Mouse (Mus musculus) layer of hippocampus, adult 8-10 months (tissue): ENCODE measurements around the gene Pou6f2. TPM values are rescaled to one million over a fixed set of nuclear protein-coding genes. Genes with fewer than 3 reads are reported as not detected.

Source experiments
- DNase-seq, 2 experiments: peaks; one replicate each; pipeline ENCODE4 v3.0.0; 2022; ENCODE audit warnings: low spot score in 2 of 2
- total RNA-seq, 4 experiments: library from RNA; stranded (reverse); gene quantifications; 2 replicates each; pipeline ENCODE4 v1.2.4; 2022

Gene Pou6f2
- total RNA-seq = 1 to 10 TPM in 3 of 4 experiments, under 1 TPM in 1; 0.91 to 2.9 (median 2.0) TPM

DNA sequence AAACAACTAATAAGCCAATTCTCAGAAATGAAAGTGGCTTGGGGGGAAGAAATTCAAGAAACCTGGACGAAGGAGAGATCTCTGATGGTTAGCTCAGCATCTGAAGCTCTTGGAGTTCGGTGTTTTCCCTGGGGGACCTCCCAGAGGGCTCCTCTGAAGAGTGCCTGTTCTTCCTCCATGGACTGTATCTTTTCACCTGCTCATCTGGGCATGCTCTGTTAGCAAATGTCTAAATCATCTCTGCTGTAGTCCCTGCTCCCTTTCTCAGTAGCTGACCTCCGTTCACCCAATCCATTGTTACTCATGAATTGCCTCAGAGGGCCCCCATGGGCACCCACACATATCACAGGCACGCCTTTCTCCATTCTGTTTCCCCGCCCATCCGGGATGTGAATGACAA is at the start of gene Pou6f2:
Pou6f2 (minus strand) TSS at position 101 of the 400 bp plus-strand sequence.
- DNase-seq = no peak

DNA sequence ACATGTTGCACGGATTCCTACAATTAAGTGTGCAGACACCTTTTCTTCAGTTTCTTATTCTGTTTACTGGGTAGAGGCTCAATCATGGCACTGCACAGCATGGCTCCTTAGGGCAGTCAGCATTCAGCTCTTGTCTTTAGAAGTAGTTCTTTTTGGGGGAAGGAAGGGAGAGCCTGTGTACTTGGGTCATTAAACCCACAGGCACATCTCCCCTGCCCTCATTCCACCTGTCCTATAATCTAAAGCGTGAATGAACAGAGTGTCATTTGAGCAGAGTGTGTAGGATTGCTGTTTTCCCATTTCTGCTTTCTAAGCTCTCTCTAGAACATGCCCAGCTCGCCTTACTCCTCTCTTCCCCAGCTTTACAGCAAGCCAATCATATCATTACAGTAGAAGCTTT is 42.4 kb upstream of the Pou6f2 start:
- no peak for DNase-seq

DNA sequence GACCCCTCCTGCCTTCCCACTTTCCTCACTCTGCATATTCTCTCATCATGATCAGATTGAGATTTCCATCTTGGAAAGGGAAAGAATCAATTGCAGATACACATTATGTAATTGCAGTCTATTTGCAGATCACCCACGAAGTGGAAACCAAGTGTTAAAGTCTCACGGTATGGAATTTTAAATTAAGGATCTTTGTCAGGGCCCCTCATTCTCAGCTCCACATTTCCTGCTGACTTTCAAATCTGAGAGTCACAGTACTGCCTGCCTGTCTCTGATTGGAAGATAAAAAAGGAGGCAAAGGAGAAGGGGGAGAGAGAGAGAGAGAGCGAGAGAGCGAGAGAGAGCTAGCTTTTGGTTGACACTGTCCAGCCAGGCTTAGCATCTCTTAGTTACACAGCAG is 9.8 kb downstream of the Pou6f2 start:
- DNase-seq = no peak

DNA sequence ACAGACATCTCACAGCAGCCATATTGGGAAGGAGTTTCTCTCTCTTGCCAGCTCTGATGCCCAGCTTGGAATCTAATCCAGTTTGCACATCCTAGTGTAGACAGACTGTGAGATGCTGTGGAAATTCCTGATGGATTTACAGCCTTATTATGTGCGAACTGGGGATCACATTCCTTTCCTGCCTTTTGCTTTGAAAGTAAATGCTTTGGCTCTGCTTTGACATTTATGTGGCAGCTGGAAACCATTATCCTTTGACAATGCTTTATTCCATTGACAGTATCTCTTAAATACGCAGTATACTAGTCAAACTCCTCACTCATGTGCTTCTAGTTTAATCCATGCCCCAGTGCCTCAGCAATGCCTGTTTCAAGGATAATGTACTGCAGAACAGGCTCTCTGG is 34.1 kb downstream of the Pou6f2 start:
- DNase-seq = no peak

DNA sequence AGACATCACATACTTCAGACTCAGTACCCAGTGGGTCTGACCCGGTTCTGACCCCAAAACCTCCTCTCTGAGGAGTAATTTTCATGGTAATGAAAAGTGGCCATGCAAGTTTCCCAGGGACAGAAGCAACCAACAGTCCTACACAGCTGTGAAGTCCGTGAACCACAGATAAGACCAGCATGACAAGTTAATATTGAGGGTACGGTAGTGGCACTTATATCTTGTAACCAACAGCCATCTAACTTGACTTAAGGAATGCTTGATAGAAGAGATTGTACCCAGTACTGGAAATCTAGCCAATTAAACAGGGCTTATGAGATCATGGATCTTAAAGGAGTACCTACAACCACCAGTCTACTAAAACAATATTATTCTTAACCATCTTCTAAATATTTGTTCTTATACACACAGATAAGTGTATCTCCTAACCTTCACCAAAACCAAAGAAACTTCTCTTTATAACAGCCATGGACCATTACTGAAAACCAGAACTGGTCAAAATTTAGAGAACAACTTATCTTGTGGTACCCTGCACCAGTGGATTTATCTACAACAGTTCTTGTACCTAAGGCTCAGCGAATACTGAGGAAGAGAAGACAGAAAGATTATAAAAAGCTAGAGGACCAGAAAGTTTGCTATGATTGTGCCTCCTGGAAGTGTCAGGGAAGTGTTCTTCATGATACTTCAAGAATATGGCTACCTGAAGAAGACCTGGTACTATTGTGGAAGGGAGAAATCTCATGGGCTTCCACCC is 52.7 kb downstream of the Pou6f2 start:
- no peak for DNase-seq

DNA sequence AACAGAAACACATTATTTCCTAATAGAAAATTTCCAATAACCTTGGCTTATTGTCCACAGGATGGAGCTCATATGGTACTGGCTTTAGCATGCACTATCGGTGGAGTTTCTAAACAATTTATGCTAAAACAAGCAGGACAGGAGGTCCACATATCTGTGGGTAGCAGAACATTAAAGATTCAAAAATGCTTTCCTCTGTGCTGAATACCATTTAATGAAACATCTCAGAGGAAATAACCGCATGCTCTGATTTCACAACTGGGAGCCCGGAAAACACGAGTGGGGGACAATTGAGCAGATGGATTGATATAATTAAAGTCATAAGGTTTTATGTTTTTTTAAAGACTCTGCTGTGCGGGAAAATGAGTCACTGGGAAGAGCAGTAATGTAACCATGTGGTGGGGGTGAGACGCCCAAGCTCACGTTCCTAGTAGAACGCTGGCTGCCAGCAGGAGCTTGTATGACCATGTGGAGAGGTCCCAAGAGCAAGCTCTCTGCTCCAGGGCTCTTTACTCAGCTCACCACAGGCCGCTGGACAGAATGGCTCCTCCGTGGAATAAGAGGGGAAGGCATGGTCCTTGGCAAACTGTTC is 58.5 kb downstream of the Pou6f2 start:
- peak in 1 of 2 experiments; percentile 6 for DNase-seq

DNA sequence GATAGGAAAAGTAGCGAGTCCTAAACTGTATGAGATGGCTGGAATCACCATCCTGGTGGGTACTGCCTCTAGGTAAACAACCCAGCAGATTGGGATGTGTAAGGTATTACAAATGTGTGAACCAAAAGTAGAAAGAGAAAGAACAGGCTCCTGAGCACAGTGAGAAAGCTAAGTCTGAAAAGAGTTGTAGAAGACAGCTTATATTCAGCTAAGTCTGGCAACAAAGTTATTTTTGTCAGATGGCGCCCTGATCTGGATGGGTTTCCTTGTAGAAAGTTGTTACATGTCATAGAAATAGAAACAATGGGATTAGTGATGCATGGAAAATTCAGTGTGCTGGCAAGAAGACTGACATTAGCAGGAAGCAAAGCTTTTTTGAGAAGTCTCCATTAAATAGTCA is 59.5 kb downstream of the Pou6f2 start:
- peak in 1 of 2 experiments; percentile 7 for DNase-seq

DNA sequence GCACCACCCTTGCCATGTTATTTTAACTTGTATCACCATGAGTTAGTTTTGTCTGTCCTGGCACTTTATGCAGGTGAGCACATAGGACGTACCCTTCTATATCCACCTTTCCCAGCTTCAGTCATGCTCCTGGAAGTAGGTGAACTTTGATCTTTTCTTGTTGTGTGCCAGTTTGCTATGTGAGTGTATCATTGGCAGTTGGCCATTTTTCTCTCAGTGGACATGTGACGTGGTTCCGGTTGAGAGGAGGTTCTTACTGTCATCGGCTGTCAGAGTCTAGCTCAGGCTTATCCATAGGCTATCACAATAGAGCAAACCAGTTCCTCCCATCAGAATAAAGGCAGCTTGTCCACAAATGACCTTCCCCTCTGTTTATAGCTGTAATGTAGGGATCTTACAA is 63.5 kb downstream of the Pou6f2 start:
- DNase-seq = no peak

DNA sequence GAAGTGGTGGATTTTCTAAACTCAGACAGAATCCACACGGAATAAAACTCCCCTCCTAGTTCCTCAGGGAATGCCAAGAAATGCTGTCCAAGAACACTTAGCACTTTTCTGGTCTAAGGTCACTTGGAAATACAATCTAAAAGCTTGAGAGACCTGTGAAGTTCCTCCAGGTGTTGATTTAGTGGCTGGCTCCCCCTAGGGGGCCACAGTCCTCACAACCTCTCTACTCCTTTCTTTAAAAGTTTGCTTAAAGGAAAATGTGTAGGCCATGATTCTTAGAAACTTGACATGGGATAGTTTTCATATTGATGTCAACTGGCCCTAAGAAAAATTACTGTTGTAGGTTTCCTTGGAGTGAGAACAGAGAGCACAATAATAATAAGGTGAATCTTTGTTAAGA is 64.9 kb downstream of the Pou6f2 start:
- DNase-seq = no peak

DNA sequence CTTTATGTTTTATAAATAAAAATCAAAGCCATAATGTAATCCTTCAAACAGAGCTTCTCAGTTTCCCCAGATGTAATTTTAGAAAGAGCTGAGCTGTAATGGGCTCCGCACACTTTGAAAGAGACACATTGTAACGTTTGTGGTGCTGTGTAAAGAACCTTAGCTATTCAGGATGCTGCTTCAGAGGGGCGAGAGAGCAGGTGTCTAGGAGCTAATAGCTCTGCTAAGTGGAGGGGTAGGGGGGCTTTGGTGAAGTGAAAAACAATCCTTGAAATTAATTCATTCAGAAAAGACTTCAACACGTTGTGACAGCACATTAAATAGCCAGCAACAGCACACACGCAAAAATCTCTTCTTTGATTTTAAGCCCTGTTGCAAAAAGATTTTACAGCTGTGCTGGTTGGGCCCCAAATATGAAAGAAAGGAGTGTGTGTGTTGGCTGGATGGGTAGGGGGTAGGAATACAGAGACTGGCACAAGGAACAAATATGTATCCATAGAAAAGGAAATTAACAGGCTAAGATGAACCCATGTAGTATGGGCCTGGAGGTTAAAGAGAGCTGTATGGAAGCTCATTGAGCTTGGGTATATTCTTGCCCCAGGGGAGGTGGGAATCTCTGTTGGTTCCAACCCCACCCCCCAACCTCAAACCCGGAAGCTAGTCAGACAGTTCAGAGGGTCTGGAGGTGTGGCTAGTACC is 73.4 kb downstream of the Pou6f2 start:
- DNase-seq = no peak

DNA sequence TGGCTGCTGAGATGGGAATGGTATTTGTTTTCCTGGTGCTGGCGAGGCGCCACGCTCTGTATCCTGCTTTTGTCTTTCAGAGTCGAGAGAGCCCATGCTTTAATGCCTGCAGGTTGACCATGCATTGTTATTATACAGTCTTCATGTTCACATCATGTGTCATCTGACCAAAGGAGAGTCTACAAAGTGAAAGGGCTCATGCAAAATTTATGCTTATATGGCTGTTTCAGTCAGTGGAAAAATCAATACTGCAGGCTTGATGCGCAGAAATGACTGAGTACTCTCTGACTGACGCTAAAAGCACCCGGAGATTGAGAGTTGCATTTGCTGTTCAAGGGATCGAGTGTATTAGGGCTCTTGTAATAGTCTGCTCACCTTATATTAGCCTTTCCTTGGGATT is 74.1 kb downstream of the Pou6f2 start:
- no peak for DNase-seq

DNA sequence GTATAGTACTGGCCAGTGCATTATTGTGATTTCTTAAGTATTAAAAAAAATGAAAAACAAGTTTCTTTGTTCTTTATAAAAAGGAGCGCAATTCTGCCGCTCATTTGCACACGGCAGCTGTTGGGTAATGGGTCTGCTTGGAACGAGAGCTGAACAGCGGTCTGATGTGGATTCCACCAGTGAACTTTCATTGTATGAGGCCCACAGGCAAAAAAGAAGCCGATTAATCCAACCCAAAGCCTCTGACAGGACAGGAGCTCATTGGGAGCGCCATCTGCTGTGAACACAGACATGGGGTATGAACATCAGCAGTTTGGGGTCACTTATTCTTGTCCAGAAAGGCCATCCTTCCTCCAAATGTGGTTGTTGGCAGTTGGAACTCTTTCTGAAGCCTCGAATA is 84.9 kb downstream of the Pou6f2 start:
- DNase-seq = no peak

DNA sequence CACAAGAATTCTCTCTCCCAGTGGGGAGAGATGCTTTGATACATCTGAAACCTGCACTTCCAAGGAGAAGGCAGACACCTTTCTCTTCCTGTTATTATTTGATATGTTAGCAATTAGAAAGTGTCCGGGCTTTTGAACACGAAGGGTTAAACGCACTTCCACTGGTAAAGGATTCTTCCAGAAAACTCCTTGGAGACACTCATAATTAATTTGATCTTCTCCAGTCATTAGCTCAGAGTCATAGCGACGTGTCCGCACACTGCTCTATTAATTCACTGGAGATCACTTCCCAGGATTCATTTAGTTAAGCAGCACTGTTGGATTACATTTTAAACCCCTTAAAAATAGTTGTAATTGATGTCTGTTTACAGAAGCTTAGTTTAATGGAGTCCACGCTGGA is 88.5 kb downstream of the Pou6f2 start:
- no peak for DNase-seq

DNA sequence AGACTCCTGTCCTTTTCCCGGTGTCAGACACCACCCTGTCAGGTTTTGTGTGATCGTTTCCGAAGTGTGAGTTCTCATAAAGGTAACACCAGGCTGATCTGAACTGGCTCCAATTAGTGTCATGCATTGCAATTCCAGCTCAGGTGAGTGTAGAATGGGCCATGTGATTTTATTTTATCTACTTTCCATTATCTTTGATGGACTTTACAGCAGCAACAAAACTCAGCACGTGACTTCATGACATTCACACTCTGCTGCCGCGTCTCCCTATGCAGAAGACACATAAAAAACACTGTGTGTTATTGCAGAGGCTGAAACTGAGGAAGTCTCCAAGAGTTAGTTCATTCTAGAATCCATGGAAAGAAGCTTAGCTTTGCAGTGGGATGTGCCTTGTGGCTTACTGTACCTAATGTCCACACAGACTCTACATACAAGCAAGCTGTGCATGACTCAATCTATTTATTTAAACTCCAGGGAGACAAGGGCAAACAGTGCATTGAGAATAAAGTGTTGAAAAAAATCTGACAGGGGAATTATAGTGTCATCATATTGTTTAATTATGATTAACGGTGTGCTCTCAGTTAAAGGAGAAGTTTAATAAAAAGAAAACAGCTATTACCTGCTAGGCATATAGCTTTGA is 90.9 kb downstream of the Pou6f2 start:
- no peak for DNase-seq

DNA sequence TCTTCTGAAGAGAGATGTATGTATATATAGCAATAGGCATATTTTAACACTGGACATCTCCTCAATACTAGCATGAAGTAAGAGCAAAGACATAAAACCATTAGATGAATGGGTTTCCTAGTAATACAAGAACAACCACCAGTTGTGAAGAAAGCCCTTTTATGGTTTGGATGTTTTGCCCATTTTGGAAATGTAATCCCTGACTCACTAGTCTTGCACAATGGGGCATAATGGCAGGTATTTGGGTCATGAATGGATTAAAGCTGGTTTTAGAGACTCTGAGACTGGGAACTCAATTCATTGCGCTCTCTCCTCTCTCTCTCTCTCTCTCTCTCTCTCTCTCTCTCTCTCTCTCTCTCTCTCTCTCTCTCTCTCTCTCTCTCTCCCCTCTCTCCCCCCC is 97.5 kb downstream of the Pou6f2 start:
- no peak for DNase-seq

DNA sequence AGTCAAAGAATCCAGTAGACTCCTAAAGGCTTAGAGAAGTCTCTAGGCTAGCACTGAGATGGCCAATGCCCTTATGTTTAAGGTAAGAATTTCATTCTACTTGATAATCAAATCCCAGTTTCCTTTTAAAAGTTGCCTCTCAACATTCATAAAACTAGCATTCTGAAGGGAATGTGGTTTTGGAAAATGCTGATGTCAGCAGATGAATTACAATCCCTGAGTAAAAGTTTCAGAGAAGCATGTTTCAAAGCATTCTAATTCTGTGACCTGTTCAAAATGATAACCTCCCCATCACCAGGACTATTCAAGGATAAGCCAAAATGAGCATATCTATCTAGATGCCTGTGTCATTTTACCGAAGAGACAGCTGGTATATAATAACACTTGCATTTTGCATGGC is 104.0 kb downstream of the Pou6f2 start:
- no peak for DNase-seq

DNA sequence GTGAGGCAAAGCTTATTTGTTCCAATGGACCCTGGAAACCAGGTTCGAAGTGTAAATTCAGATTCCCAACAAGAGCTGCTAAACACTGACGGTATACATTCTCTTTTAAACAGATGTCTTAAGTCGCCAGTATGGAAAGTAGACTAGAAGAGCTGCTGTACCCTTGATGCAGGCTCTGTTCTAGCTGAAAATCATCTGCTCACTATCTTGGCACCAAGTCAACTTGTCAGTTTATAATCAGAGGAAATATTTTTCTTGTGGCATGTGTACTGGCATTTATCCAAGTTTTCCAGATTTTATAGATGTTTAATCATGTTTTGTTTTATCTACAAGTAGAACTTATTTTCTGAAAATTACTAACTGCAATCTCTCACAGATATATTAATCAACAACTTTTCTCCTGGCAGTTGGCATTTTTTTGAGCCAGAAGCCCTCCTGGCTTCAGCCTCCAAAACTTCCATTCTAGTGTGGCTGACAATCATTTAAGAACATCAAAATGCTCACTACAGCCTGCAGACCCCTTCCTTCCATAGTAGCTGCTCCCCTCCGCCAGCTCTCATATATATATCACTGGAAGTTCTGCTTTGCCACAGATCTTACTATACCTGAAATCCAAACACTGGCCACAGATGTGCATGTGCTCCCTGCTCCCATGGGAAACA is 107.1 kb downstream of the Pou6f2 start:
- no peak for DNase-seq

DNA sequence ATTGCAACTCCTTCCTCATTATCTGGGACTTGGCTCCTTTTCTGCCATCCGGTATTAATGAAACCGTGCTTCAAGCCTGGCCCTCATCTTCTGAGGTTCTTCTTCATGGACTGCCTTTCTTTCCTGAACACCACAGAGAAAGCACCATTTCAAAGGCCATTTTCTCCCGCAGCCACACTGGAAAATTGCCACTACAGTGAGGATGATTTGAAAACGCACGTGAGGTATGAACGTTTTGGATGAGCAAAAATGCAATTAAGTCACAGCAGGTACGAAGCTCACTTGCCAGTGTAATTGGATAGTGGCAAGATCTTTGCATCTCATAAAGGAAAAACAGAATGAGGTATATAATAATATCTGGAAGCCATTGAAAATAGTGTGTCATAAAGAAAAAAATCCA is 110.0 kb downstream of the Pou6f2 start:
- DNase-seq = no peak

DNA sequence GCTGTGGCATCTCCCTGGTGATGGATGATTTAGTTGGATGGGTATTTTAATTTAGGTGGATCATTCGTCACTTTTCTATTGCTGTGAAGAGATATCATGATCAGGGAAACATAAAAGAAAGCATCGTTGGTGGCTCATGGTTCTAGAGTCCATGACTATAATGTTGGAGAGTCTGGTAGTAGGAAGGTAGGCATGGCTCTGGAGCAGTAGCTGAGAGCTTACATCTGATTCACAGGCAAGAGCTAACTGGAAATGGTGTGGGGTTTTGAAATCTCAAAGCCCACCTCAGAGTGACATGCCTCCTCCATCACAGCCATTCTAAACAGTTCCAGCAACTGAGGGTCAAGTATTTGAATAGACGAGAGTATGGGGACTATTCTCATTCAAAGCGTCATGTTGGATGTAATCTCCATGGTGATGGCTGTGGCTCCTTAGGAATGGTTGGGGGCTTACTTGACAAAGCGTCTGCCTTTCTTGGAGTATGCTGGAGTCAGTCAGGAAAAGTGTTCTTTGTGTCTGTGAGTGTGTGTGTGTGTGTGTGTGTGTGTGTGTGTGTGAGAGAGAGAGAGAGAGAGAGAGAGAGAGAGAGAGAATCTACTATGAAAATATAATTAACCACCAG is 115.0 kb downstream of the Pou6f2 start:
- DNase-seq = no peak

DNA sequence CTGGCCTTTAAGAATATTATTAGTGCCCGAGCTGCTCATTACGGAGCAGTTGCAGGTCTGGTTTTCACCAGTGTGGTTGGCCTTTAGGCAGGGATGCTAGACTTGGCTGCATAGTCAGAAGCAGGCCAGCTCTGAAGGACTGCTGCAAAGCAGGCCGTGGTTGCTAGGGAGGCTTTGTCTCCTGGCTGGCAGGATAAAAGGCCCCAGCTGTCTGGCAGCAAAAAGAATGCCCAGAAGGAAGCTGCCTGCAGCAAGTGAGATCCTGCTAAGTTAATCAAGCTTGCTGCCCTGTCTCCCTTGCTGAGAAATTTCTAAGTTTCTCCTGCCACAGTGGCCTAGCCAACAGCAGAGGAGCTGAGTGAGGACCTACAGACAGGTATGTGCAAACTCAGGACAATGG is 116.4 kb downstream of the Pou6f2 start:
- DNase-seq = peak; percentile 10 to 19

DNA sequence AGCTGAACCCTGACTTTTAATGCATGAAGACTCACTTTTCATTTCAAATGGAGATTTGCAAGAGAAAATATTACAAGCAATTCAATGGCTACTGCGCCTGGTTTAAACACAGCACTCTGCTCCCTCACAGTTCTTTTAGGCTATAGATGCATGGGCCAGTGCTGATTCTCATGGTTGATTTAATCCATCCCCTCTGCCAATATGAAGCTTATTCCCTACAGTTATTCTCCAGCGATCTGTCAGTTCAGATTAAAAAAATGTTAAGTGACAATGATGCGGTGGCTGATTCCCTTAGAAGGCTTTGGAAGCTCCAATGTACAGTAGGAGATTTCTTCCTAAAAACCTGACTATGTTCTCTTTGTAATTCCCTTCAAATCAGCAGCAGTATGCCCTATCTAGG is 144.4 kb downstream of the Pou6f2 start:
- no peak for DNase-seq
